Mouse (Mus musculus): ENCODE results near the gene Hist1h1e.
"Not testable (repeated sequence)": the region's sequence is repeated elsewhere in the genome, so short reads cannot be mapped to it uniquely, and the experiment has no call there.

Gene Hist1h1e

DNA sequence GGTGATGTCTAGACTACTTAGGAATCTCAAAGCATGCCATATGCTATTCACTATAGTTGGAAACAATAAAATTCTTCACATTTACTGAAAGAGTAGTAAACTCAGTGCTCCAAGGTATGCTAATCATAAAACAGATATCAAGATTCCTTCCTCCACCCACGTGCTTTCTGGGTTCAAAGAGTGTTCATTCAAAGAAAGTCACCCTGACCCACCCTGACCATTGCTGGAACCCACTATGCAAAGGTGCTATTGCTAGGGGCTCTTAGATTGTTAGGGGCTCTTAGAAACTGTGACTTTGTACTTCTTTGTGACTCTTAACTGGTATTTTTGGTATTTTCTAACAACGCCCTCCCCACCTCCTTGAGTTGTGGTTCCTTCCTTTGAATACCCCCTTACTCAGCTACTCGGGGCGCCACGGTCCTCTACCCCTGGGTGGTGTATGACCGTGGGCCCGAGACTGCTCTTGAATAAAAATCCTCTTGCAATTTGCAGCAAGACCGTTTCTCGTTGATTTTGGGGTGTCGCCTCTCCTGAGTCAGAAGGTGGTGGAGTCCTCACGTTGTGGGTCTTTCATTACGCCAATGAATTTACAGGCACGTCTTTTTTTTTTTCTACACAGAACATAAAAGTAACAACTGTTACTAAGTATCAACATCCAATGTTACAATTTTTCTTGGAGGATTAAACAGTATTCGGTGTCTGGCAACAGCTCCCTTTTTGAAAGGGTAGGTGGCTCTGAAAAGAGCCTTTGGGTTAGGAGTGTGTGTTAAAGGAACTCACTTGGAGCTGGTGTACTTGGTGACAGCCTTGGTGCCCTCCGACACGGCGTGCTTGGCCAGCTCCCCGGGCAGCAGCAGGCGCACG lies 49.1 kb downstream of the Hist1h1e start:
- DNase-seq (ENCODE audit: low read depth): not testable (repeated sequence)

DNA sequence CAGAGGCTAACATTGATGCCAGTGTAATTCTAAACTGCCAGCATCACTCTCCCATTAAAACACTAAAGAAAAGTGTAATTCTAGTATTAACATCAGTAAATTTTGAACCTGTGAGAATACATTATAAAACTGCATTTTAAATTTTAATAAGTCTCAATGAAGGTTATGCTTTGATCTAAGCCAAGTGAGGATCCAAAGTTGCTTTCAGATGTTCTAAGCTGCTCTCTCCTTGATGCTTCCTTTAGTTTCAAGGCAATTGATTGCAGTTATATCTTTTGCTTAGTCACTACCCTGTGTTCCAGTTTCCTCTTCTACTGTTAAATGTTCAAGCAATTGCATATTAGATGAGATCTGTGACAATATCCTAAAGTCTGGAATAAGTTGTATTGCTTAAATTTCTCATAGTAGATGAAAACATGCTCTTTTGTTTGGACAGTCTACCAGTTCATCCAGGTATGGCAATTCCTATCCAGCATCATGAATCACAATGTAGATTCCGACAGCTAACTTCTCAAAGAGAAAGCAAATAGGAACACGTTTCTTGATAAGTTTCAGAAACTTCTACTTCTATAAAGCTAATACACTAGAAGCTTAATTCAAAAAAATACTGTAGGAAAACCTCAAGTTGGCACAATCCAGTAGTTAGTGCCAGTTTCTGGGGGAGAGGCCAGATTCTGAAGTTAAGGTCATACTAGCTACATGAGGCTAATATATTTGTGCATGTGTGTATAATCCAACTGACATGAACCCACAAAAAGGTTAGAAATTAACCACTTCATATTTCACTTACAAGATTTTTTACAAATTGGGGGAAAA lies 49.9 kb downstream of the Hist1h1e start:
- DNase-seq (ENCODE audit: low read depth): no peak

DNA sequence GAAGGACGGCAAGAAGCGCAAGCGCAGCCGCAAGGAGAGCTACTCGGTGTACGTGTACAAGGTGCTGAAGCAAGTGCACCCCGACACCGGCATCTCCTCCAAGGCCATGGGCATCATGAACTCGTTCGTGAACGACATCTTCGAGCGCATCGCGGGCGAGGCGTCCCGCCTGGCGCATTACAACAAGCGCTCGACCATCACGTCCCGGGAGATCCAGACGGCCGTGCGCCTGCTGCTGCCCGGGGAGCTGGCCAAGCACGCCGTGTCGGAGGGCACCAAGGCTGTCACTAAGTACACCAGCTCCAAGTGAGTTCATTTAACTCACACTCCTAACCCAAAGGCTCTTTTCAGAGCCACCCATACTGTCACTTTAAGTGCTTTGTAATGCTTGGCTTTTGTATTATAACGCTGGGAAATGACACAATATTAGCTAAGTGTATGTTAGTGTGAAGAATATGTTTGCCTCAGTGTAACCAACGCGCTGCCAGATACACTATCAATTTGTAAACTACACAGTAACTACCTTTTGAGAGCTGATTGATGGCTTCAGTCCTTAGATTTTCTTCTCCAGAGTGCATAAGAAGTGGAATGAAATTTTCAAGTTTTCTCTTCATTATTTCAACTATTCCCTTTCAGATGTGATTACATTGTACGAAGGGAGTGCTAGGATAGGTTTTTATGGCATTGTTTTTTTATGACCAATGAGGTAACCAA lies 50.7 kb downstream of the Hist1h1e start:
- DNase-seq (ENCODE audit: low read depth): not testable (repeated sequence)

DNA sequence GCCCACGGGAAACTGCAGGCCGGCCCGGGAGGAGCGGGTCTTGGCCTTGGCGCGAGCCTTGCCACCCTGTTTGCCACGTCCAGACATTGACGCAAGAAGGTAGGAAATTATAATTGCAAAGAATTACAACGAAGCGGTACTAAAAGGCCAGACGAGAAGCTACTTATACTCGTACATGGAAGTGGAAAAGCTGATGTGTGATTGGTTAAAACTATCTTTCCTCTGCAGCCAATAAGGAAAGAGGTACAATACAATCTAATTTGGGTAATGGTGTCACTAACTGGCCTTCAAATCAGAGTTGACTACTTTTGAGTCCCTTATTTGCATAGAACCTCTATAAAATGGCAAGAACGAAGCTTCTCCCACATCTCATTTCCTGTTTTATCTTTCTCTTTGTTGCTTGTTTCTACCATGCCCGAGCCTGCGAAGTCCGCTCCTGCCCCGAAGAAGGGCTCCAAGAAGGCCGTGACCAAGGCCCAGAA lies 51.3 kb downstream of the Hist1h1e start, which contains the start of the genes Hist1h2ae and Hist1h2bg:
Gene Hist1h2ae, minus strand, starts transcription at position 199 of the 482 bp plus-strand sequence.
Gene Hist1h2bg, plus strand, starts transcription at position 375 of the 482 bp plus-strand sequence.
- peak; percentile 84 for DNase-seq (ENCODE audit: low read depth)

All from NIH3T3 (cell line).